Mouse (Mus musculus) myocyte (in vitro differentiated cells): ENCODE results near the gene Bcar1. TPM values are rescaled to one million over a fixed set of nuclear protein-coding genes. Genes with fewer than 3 reads are reported as not detected.

Experiments
- H3K27me3 ChIP-seq: one replicate; pipeline ENCODE4 v1.6.1; 2011; ENCODE audit not compliant: control insufficient read depth, insufficient read depth, insufficient read length
- H3K36me3 ChIP-seq: one replicate; pipeline ENCODE4 v1.6.1; 2011; ENCODE audit not compliant: control insufficient read depth, insufficient read depth
- H3K4me2 ChIP-seq: one replicate; pipeline ENCODE4 v1.6.1; 2011; ENCODE audit warnings: low read depth, control low read depth
- H3K4me3 ChIP-seq: one replicate; pipeline ENCODE4 v1.5.1; 2011; ENCODE audit warnings: mild to moderate bottlenecking, control low read depth, moderate library complexity
- H3K79me2 ChIP-seq: one replicate; pipeline ENCODE4 v1.6.1; 2011; ENCODE audit not compliant: control insufficient read depth, insufficient read depth
- H3ac ChIP-seq: one replicate; pipeline ENCODE4 v1.6.1; 2011; ENCODE audit not compliant: control insufficient read depth, insufficient read length
- CEBPB ChIP-seq: IDR thresholded peaks from 2 replicates; pipeline ENCODE4 v1.6.1; 2011; ENCODE audit warnings: mild to moderate bottlenecking, moderate library complexity; ENCODE audit not compliant: poor library complexity, insufficient read depth, severe bottlenecking
- E2F4 ChIP-seq: IDR thresholded peaks from one replicate; pipeline ENCODE4 v1.6.1; 2011; ENCODE audit warnings: mild to moderate bottlenecking, control low read depth, moderate library complexity; ENCODE audit not compliant: insufficient read depth
- MAX ChIP-seq: IDR thresholded peaks from one replicate; pipeline ENCODE4 v1.6.1; 2011; ENCODE audit warnings: low read depth, mild to moderate bottlenecking, control low read depth
- MYOD1 ChIP-seq, 3 experiments: IDR thresholded peaks; one replicate each; pipeline ENCODE4 v1.6.1; 2011; ENCODE audit warnings: control low read depth in 2 of 3, low read depth in 2 of 3, mild to moderate bottlenecking in 2 of 3, moderate library complexity in 1 of 3; ENCODE audit not compliant: insufficient read length in 2 of 3, control insufficient read depth in 1 of 3
- MYOG ChIP-seq, 3 experiments: IDR thresholded peaks; one replicate each; pipeline ENCODE4 v1.6.1; 2011; ENCODE audit warnings: control low read depth in 2 of 3, low read depth in 2 of 3, mild to moderate bottlenecking in 2 of 3; ENCODE audit not compliant: insufficient read length in 2 of 3, control insufficient read depth in 1 of 3, insufficient read depth in 1 of 3
- POLR2A ChIP-seq: IDR thresholded peaks from one replicate; pipeline ENCODE4 v1.6.1; 2011; ENCODE audit warnings: low read depth, mild to moderate bottlenecking, control low read depth, moderate library complexity; ENCODE audit not compliant: insufficient read length
- POLR2AphosphoS2 ChIP-seq: IDR thresholded peaks from one replicate; pipeline ENCODE4 v1.6.1; 2011; ENCODE audit warnings: low read depth, control low read depth; ENCODE audit not compliant: insufficient read length
- REST ChIP-seq: IDR thresholded peaks from one replicate; pipeline ENCODE4 v1.6.1; 2011; ENCODE audit warnings: mild to moderate bottlenecking, control low read depth, moderate library complexity; ENCODE audit not compliant: insufficient read depth, insufficient read length
- SRF ChIP-seq: IDR thresholded peaks from one replicate; pipeline ENCODE4 v1.6.1; 2011; ENCODE audit warnings: low read depth; ENCODE audit not compliant: control insufficient read depth, insufficient read length
- TCF12 ChIP-seq: IDR thresholded peaks from one replicate; pipeline ENCODE4 v1.6.1; 2011; ENCODE audit warnings: mild to moderate bottlenecking, control low read depth; ENCODE audit not compliant: poor library complexity, insufficient read depth, severe bottlenecking
- TCF3 ChIP-seq: IDR thresholded peaks from one replicate; pipeline ENCODE4 v1.6.1; 2011; ENCODE audit warnings: low read depth, control low read depth; ENCODE audit not compliant: insufficient read length
- USF1 ChIP-seq: IDR thresholded peaks from one replicate; pipeline ENCODE4 v1.6.1; 2011; ENCODE audit warnings: low read depth, mild to moderate bottlenecking, control low read depth, moderate library complexity
- polyA plus RNA-seq: library from polyadenylated mRNA; unstranded; fragments of >200 nt; fragmentation: generic; extraction: Trizol; gene quantifications from one replicate; pipeline ENCODE4 v1.2.1, GENCODE M21; 2012; ENCODE audit warnings: missing spikeins

Bcar1 gene
- polyA plus RNA-seq, 1 experiment: 81.9 TPM

GRCm38 (mm10) chr8:111748766-111749165 lies 5.2 kb upstream of the Bcar1 start:
- H3ac ChIP-seq: no peak overlapping the region
- H3K36me3 ChIP-seq: no peaks in the 10 kb centered on the region
- H3K4me3 ChIP-seq: no peak overlapping the region
- no peaks in the 10 kb centered on the region for H3K27me3 ChIP-seq
- H3K4me2 ChIP-seq: no peak overlapping the region
- TF ChIP-seq CEBPB (no peak), TCF12 (no peak), POLR2AphosphoS2 (no peak), MAX (no peak), E2F4 (no peak)
- H3K79me2 ChIP-seq: no peaks in the 10 kb centered on the region

GRCm38 (mm10) chr8:111747866-111748649 lies 4.4 kb upstream of the Bcar1 start:
- TF ChIP-seq E2F4: no peak
- TF ChIP-seq MYOD1 (IDR thresholded peaks at IDR 0.05; ENCODE audit: control insufficient read depth in 1 of 3, insufficient read length in 2 of 3, low read depth in 2 of 3): peak in 2 of 3 experiments; percentile 34 to 74
- no peak for TF ChIP-seq CEBPB
- peak in 1 of 3 experiments; percentile 68 for TF ChIP-seq MYOG (IDR thresholded peaks at IDR 0.05; ENCODE audit: control insufficient read depth in 1 of 3, insufficient read depth in 1 of 3, insufficient read length in 2 of 3, low read depth in 2 of 3)
- H3K79me2 ChIP-seq: peaks cover 6% of the 10 kb centered on the region
- no peaks in the 10 kb centered on the region for H3K36me3 ChIP-seq
- peak overlapping the region; percentile 41 for H3K4me2 ChIP-seq
- no peaks in the 10 kb centered on the region for H3K27me3 ChIP-seq
- H3K4me3 ChIP-seq: no peak overlapping the region
- H3ac ChIP-seq: no peak overlapping the region

- Histone ChIP-seq H3K79me2 (peaks cover 18% of the 10 kb centered on the region), H3K36me3 (no peaks in the 10 kb centered on the region), H3K4me3 (peak overlapping the region; percentile 72), H3K4me2 (peak overlapping the region; percentile 98), H3K27me3 (no peaks in the 10 kb centered on the region), H3ac (no peak overlapping the region)
- peak in 2 of 3 experiments; percentile 29 to 81 for TF ChIP-seq MYOG (IDR thresholded peaks at IDR 0.05; ENCODE audit: control insufficient read depth in 1 of 3, insufficient read depth in 1 of 3, insufficient read length in 2 of 3, low read depth in 2 of 3)
- TF ChIP-seq TCF12: no peak
- TF ChIP-seq POLR2A: no peak
- TF ChIP-seq E2F4: no peak
- peak in 2 of 3 experiments; percentile 19 to 55 for TF ChIP-seq MYOD1 (IDR thresholded peaks at IDR 0.05; ENCODE audit: control insufficient read depth in 1 of 3, insufficient read length in 2 of 3, low read depth in 2 of 3)
- TF ChIP-seq USF1: peak; percentile 42
- TF ChIP-seq REST: no peak
- 0 out of 2 replicates have a peak, but pooled peaks have one; percentile 37 for TF ChIP-seq CEBPB
- peak; percentile 78 for TF ChIP-seq MAX
- no peak for TF ChIP-seq TCF3
- TF ChIP-seq SRF: no peak
- no peak for TF ChIP-seq POLR2AphosphoS2
These were observed 3.2 kb upstream of the Bcar1 start for GRCm38 (mm10) chr8:111746582-111747465.

GRCm38 (mm10) chr8:111745591-111746418 lies 2.2 kb upstream of the Bcar1 start:
- TF ChIP-seq POLR2A (peak; percentile 67), MYOG (IDR thresholded peaks at IDR 0.05; ENCODE audit: control insufficient read depth in 1 of 3, insufficient read depth in 1 of 3, insufficient read length in 2 of 3, low read depth in 2 of 3) (peak; percentile 65 to 99 (median 98)), CEBPB (peak; percentile 65; the same call in 1 of the 2 replicates), TCF12 (peak; percentile 84), MYOD1 (IDR thresholded peaks at IDR 0.05; ENCODE audit: control insufficient read depth in 1 of 3, insufficient read length in 2 of 3, low read depth in 2 of 3) (peak in 2 of 3 experiments; percentile 95 to 97), MAX (no peak), SRF (no peak), E2F4 (no peak), USF1 (no peak), POLR2AphosphoS2 (peak; percentile 69), REST (no peak), TCF3 (peak; percentile 88)
- H3K36me3 ChIP-seq: no peaks in the 10 kb centered on the region

More at GRCm38 (mm10) chr8:111745591-111746418, 2.2 kb upstream of the Bcar1 start:
- Histone ChIP-seq H3K4me2 (peak overlapping the region; percentile 98), H3K27me3 (no peaks in the 10 kb centered on the region), H3ac (no peak overlapping the region), H3K79me2 (peaks cover 28% of the 10 kb centered on the region), H3K4me3 (peak overlapping the region; percentile 72)
